9 mouse cellular contexts compared by ENCODE assay signal in genomic region chr9:104409381-104409780, GRCm38 (mm10).
DNase-seq lines count a peak whose midpoint lies in the region; ATAC-seq and TF ChIP-seq lines count a peak whose summit lies in the region.
"Had no signal": no experiment of that assay in that cellular context is flagged by ENCODE, and none has a peak within 500 bp of the region (broad histone marks: within the 10 kb centered on the region; RNA-seq: fewer than 3 reads in every experiment).

No protein-coding gene starts in this region.

- H3K4me2 ChIP-seq in heart, embryonic 13.5 days = peak overlapping the region; percentile 75
- H3K4me2 ChIP-seq in hindbrain, embryonic 13.5 days = peak overlapping the region; percentile 56
- H3K4me2 ChIP-seq in midbrain, embryonic 14.5 days (ENCODE audit: low read length) = peak overlapping the region; percentile 59

- H3K36me3 ChIP-seq in heart, embryonic 13.5 days = no peaks in the 10 kb centered on the region
- H3K36me3 ChIP-seq in hindbrain, embryonic 13.5 days = no peaks in the 10 kb centered on the region
- no peaks in the 10 kb centered on the region for H3K36me3 ChIP-seq in midbrain, embryonic 14.5 days (ENCODE audit: control insufficient read depth, insufficient read depth, low read length)
- H3K36me3 ChIP-seq in thymus, adult 2 months (ENCODE audit: control insufficient read depth, insufficient read depth, low read length) = no peaks in the 10 kb centered on the region
- H3K36me3 ChIP-seq: G1E had no signal

- H3K4me1 ChIP-seq in heart, embryonic 13.5 days = peaks cover 25% of the 10 kb centered on the region
- peaks cover 7% of the 10 kb centered on the region for H3K4me1 ChIP-seq in bone marrow macrophage, adult 2 months (ENCODE audit: control insufficient read depth, insufficient read depth, low read length)
- peaks cover 32% of the 10 kb centered on the region for H3K4me1 ChIP-seq in hindbrain, embryonic 13.5 days (replicated peaks)
- peaks cover 10% of the 10 kb centered on the region for H3K4me1 ChIP-seq in midbrain, embryonic 14.5 days (ENCODE audit: control insufficient read depth, insufficient read depth, low read length)
- peaks cover 4% of the 10 kb centered on the region; the same call in 1 of the 2 replicates for H3K4me1 ChIP-seq in thymus, adult 2 months (replicated peaks; ENCODE audit: control insufficient read depth, insufficient read depth, low read length)

- intact Hi-C loops in heart, postnatal 14 days (cut with DNase I) = no loop called here
- intact Hi-C loops in gastrocnemius, postnatal 14 days (cut with DNase I; ENCODE audit: low total_unique reads) = no loop called here

- no peak for TF ChIP-seq POLR2A in bone marrow macrophage, adult 2 months (IDR thresholded peaks at IDR 0.05; ENCODE audit: borderline replicate concordance, low read depth, low read length)
- no peak for TF ChIP-seq POLR2A in thymus, adult 2 months (IDR thresholded peaks at IDR 0.05; ENCODE audit: control insufficient read depth, extremely low read depth, insufficient read depth, low read length, poor library complexity)

- WGBS in heart, embryonic 13.5 days = 15% methylated on average over 12 of the region's 12 CpGs
- WGBS in hindbrain, embryonic 13.5 days = 22% methylated on average over 12 of the region's 12 CpGs
- WGBS in midbrain, embryonic 14.5 days = 23% methylated on average over 12 of the region's 12 CpGs
- 36% methylated on average over 12 of the region's 12 CpGs for WGBS in thymus, adult 2 months

- H3K9ac ChIP-seq in heart, embryonic 13.5 days = peak overlapping the region; percentile 60; the same call in 1 of the 2 replicates
- H3K9ac ChIP-seq in hindbrain, embryonic 13.5 days = no peak overlapping the region
- no peak overlapping the region for H3K9ac ChIP-seq in midbrain, embryonic 14.5 days (replicated peaks; ENCODE audit: low read length)

- TF ChIP-seq CTCF in bone marrow macrophage, adult 2 months (IDR thresholded peaks at IDR 0.05; ENCODE audit: low read depth, low read length) = no peak
- TF ChIP-seq CTCF in thymus, adult 2 months (IDR thresholded peaks at IDR 0.05; ENCODE audit: borderline replicate concordance, control insufficient read depth, extremely low read depth, insufficient read depth, low read length, poor library complexity) = no peak

- H3K4me3 ChIP-seq in heart, embryonic 13.5 days = peak overlapping the region; percentile 46
- H3K4me3 ChIP-seq in bone marrow macrophage, adult 2 months (ENCODE audit: insufficient read depth, low read length) = peak overlapping the region; percentile 46
- H3K4me3 ChIP-seq in hindbrain, embryonic 13.5 days = peak overlapping the region; percentile 37
- H3K4me3 ChIP-seq in midbrain, embryonic 14.5 days (replicated peaks; ENCODE audit: low read depth, low read length) = peak overlapping the region; percentile 32
- no peak overlapping the region for H3K4me3 ChIP-seq in thymus, adult 2 months (ENCODE audit: control insufficient read depth, insufficient read depth, low read length)

- no peaks in the 10 kb centered on the region for H3K9me3 ChIP-seq in heart, embryonic 13.5 days
- H3K9me3 ChIP-seq in hindbrain, embryonic 13.5 days = no peaks in the 10 kb centered on the region
- no peaks in the 10 kb centered on the region for H3K9me3 ChIP-seq in midbrain, embryonic 14.5 days (ENCODE audit: control insufficient read depth, low read length)

- no peak overlapping the region for H3K27ac ChIP-seq in heart, embryonic 13.5 days (replicated peaks)
- H3K27ac ChIP-seq in bone marrow macrophage, adult 2 months (ENCODE audit: insufficient read depth, low read depth, low read length) = no peak overlapping the region
- H3K27ac ChIP-seq in hindbrain, embryonic 13.5 days = no peak overlapping the region
- H3K27ac ChIP-seq in midbrain, embryonic 14.5 days (replicated peaks; ENCODE audit: low read depth, low read length) = no peak overlapping the region
- no peak overlapping the region for H3K27ac ChIP-seq in thymus, adult 2 months (ENCODE audit: control insufficient read depth, insufficient read depth, low read length)

- peaks cover 21% of the 10 kb centered on the region for H3K27me3 ChIP-seq in heart, embryonic 13.5 days (replicated peaks)
- peaks cover 12% of the 10 kb centered on the region for H3K27me3 ChIP-seq in hindbrain, embryonic 13.5 days
- no peaks in the 10 kb centered on the region for H3K27me3 ChIP-seq in midbrain, embryonic 14.5 days (ENCODE audit: control insufficient read depth, insufficient read depth, low read length)
- H3K27me3 ChIP-seq in thymus, adult 2 months (ENCODE audit: control insufficient read depth, insufficient read depth, low read length) = peaks cover 7% of the 10 kb centered on the region; the same call in 1 of the 2 replicates

- no peak for ATAC-seq in heart, embryonic 13.5 days (ENCODE audit: extremely low read depth, insufficient number of reproducible peaks, low FRiP score, low TSS enrichment)
- ATAC-seq in hindbrain, embryonic 13.5 days (ENCODE audit: low FRiP score) = no peak
- ATAC-seq in midbrain, embryonic 14.5 days (ENCODE audit: low FRiP score, low TSS enrichment) = no peak

- DNase-seq in heart, postnatal 14 days = no peak
- DNase-seq in midbrain, embryonic 14.5 days = peak; percentile 49
- no peak for DNase-seq in thymus, adult 2 months
- no peak for DNase-seq in gastrocnemius, postnatal 14 days
- no peak for DNase-seq in urinary bladder, postnatal 4 days (ENCODE audit: low spot score in 2 of 2)
